Mouse (Mus musculus) liver, postnatal 0 days (tissue): ENCODE data around the gene Irx1. TPM values are rescaled to one million over a fixed set of nuclear protein-coding genes. Genes with fewer than 3 reads are reported as not detected.

ENCODE experiments used
- ATAC-seq: fragments of 200-750 bp; cut with Nextera tagmentation; 2 replicates; pipeline ENCODE4 v1.8.0; 2017; ENCODE audit warnings: mild to moderate bottlenecking, moderate library complexity
- DNase-seq: peaks from one replicate; pipeline ENCODE4 v3.0.0-alpha.2; 2016
- H3K27ac ChIP-seq: fragments of 300-500 bp; sonication (generic); 2 replicates; pipeline ENCODE4 v1.5.1; 2014; ENCODE audit warnings: antibody characterized with exemption, moderate library complexity, mild to moderate bottlenecking, low read depth
- H3K27me3 ChIP-seq: fragments of 300-500 bp; sonication (generic); 2 replicates; pipeline ENCODE4 v1.6.1; 2014; ENCODE audit warnings: low read length, control low read depth, mixed read lengths; ENCODE audit not compliant: insufficient read depth
- H3K36me3 ChIP-seq: fragments of 300-500 bp; sonication (generic); replicated peaks from 2 replicates; pipeline ENCODE4 v1.6.1; 2014; ENCODE audit warnings: mild to moderate bottlenecking, control low read depth, low read length, moderate library complexity, mixed read lengths; ENCODE audit not compliant: insufficient read depth
- H3K4me1 ChIP-seq: fragments of 300-500 bp; sonication (generic); 2 replicates; pipeline ENCODE4 v1.6.1; 2014; ENCODE audit warnings: antibody characterized with exemption, mild to moderate bottlenecking, control low read depth; ENCODE audit not compliant: insufficient read depth
- H3K4me2 ChIP-seq: fragments of 300-500 bp; sonication (generic); 2 replicates; pipeline ENCODE4 v1.6.1; 2014; ENCODE audit warnings: low read depth, mild to moderate bottlenecking, low read length, moderate library complexity, mixed read lengths
- H3K4me3 ChIP-seq: fragments of 300-500 bp; sonication (generic); 2 replicates; pipeline ENCODE4 v1.5.1; 2014; ENCODE audit warnings: low read depth, low read length
- H3K9ac ChIP-seq: fragments of 300-500 bp; sonication (generic); replicated peaks from 2 replicates; pipeline ENCODE4 v1.6.1; 2014; ENCODE audit warnings: mild to moderate bottlenecking, moderate library complexity
- H3K9me3 ChIP-seq: fragments of 300-500 bp; sonication (generic); 2 replicates; pipeline ENCODE4 v1.6.1; 2016; ENCODE audit warnings: mild to moderate bottlenecking, control low read depth, low read length, mixed read lengths
- CTCF ChIP-seq: sonication (generic); IDR thresholded peaks from 2 replicates; pipeline ENCODE4 v1.5.1; 2016; ENCODE audit warnings: antibody characterized with exemption, low read depth
- EP300 ChIP-seq: IDR thresholded peaks from 2 replicates; pipeline ENCODE4 v1.6.1; 2016; ENCODE audit warnings: antibody characterized with exemption, low read depth, mild to moderate bottlenecking
- WGBS: fragments of 180-500 bp; shearing (Covaris S2); extraction: QIAGEN DNeasy Blood & Tissue Kit; methylation state at CpG from one replicate; pipeline ENCODE4 v1.1.7; 2014; ENCODE audit not compliant: insufficient replicate concordance; 5-methylcytosine and 5-hydroxymethylcytosine counted together
- polyA plus RNA-seq: library from polyadenylated mRNA; unstranded; fragments of >200 nt; fragmentation: Nextera tagmentation; extraction: Ambion mirVana; gene quantifications from 2 replicates; pipeline ENCODE4 v1.2.1, GENCODE M21; 2015

The Irx1 gene
- polyA plus RNA-seq, 1 experiment from 2014 or later, result not detected

GRCm38 (mm10) chr13:71966631-71967030 lies 3.1 kb upstream of the Irx1 start:
- Histone ChIP-seq H3K4me2 (no peak overlapping the region), H3K9ac (no peak overlapping the region), H3K9me3 (no peaks in the 10 kb centered on the region), H3K4me1 (no peaks in the 10 kb centered on the region), H3K27ac (no peak overlapping the region), H3K36me3 (no peaks in the 10 kb centered on the region), H3K4me3 (no peak overlapping the region), H3K27me3 (peaks cover 77% of the 10 kb centered on the region)
- ATAC-seq, result no peak
- DNase-seq, result no peak
- TF ChIP-seq EP300, result no peak
- no peak for TF ChIP-seq CTCF
- WGBS, result 17% methylated on average over 2 of the region's 2 CpGs

GRCm38 (mm10) chr13:71964366-71964765 lies 843 bp upstream of the Irx1 start:
- H3K27me3 ChIP-seq, result peaks cover 96% of the 10 kb centered on the region

GRCm38 (mm10) chr13:71962661-71963355 lies 715 bp downstream of the Irx1 start:
- no peak overlapping the region for H3K9ac ChIP-seq
- DNase-seq, result peak; percentile 13
- no peaks in the 10 kb centered on the region for H3K9me3 ChIP-seq
- ATAC-seq, result no peak
- H3K4me3 ChIP-seq, result peak overlapping the region; percentile 20; the same call in 1 of the 2 replicates
- H3K4me2 ChIP-seq, result peak overlapping the region; percentile 54
- H3K36me3 ChIP-seq, result no peaks in the 10 kb centered on the region
- H3K27ac ChIP-seq, result no peak overlapping the region
- 2% methylated on average over 55 of the region's 55 CpGs for WGBS
- TF ChIP-seq EP300 (no peak), CTCF (no peak)
- no peaks in the 10 kb centered on the region for H3K4me1 ChIP-seq
- H3K27me3 ChIP-seq, result peaks cover 98% of the 10 kb centered on the region

More at GRCm38 (mm10) chr13:71964366-71964765, 843 bp upstream of the Irx1 start:
- Histone ChIP-seq H3K9ac (no peak overlapping the region), H3K4me2 (no peak overlapping the region), H3K4me3 (no peak overlapping the region), H3K27ac (no peak overlapping the region), H3K9me3 (no peaks in the 10 kb centered on the region), H3K4me1 (no peaks in the 10 kb centered on the region), H3K36me3 (no peaks in the 10 kb centered on the region)
- DNase-seq, result peak; percentile 15
- 3% methylated on average over 13 of the region's 13 CpGs for WGBS
- TF ChIP-seq EP300, result no peak
- no peak for TF ChIP-seq CTCF
- ATAC-seq, result no peak

GRCm38 (mm10) chr13:71961891-71962660 lies 1.4 kb downstream of the Irx1 start:
- WGBS, result 3% methylated on average over 25 of the region's 25 CpGs
- Histone ChIP-seq H3K9ac (no peak overlapping the region), H3K4me2 (no peak overlapping the region), H3K27ac (no peak overlapping the region), H3K36me3 (no peaks in the 10 kb centered on the region), H3K27me3 (peaks cover 98% of the 10 kb centered on the region), H3K9me3 (no peaks in the 10 kb centered on the region), H3K4me1 (no peaks in the 10 kb centered on the region), H3K4me3 (no peak overlapping the region)
- ATAC-seq, result no peak
- no peak for DNase-seq
- TF ChIP-seq EP300, result no peak
- TF ChIP-seq CTCF, result no peak

GRCm38 (mm10) chr13:71960846-71961735 lies 2.4 kb downstream of the Irx1 start:
- no peak overlapping the region for H3K4me2 ChIP-seq
- H3K4me1 ChIP-seq, result no peaks in the 10 kb centered on the region
- H3K9ac ChIP-seq, result no peak overlapping the region
- H3K4me3 ChIP-seq, result no peak overlapping the region
- H3K27ac ChIP-seq, result no peak overlapping the region
- 4% methylated on average over 9 of the region's 9 CpGs for WGBS
- no peaks in the 10 kb centered on the region for H3K9me3 ChIP-seq
- DNase-seq, result no peak
- H3K36me3 ChIP-seq, result no peaks in the 10 kb centered on the region
- no peak for TF ChIP-seq CTCF
- no peak for TF ChIP-seq EP300
- H3K27me3 ChIP-seq, result peaks cover 98% of the 10 kb centered on the region
- no peak for ATAC-seq

- Histone ChIP-seq H3K9me3 (no peaks in the 10 kb centered on the region), H3K27ac (no peak overlapping the region), H3K27me3 (peaks cover 94% of the 10 kb centered on the region), H3K36me3 (no peaks in the 10 kb centered on the region), H3K4me1 (no peaks in the 10 kb centered on the region), H3K9ac (no peak overlapping the region), H3K4me2 (no peak overlapping the region), H3K4me3 (no peak overlapping the region)
- ATAC-seq (no peak), DNase-seq (no peak)
- WGBS, result 7% methylated on average over 9 of the region's 9 CpGs
- TF ChIP-seq CTCF (no peak), EP300 (no peak)
Observed at GRCm38 (mm10) chr13:71960277-71960672, 3.2 kb downstream of the Irx1 start.
